In genomic region chr11:70237457-70238167, GRCm38 (mm10) we compare ENCODE assay signal across 8 mouse cellular contexts. TPM values are rescaled to one million over a fixed set of nuclear protein-coding genes. Genes with fewer than 3 reads are reported as not detected.
DNase-seq lines count a peak whose midpoint lies in the region; ATAC-seq and TF ChIP-seq lines count a peak whose summit lies in the region.

0610010K14Rik (minus strand) TSS chr11:70237914.

- no peaks in the 10 kb centered on the region for H3K9me3 ChIP-seq in embryonic facial prominence, embryonic 13.5 days
- H3K9me3 ChIP-seq in limb, embryonic 14.5 days (ENCODE audit: control insufficient read depth, low read length), result no peaks in the 10 kb centered on the region
- H3K9me3 ChIP-seq in midbrain, postnatal 0 days (ENCODE audit: low read length), result no peaks in the 10 kb centered on the region

- H3K4me1 ChIP-seq in embryonic facial prominence, embryonic 13.5 days, result peaks cover 56% of the 10 kb centered on the region
- H3K4me1 ChIP-seq in heart, adult 2 months (ENCODE audit: control insufficient read depth, insufficient read depth, low read length), result peaks cover 5% of the 10 kb centered on the region
- peaks cover 31% of the 10 kb centered on the region for H3K4me1 ChIP-seq in limb, embryonic 14.5 days (ENCODE audit: control insufficient read depth, insufficient read depth, low read length)
- peaks cover 9% of the 10 kb centered on the region; the same call in 1 of the 2 replicates for H3K4me1 ChIP-seq in midbrain, postnatal 0 days (ENCODE audit: insufficient read depth, low read length)

- no peaks in the 10 kb centered on the region for H3K79me2 ChIP-seq in heart, adult 2 months (replicated peaks; ENCODE audit: control insufficient read depth, insufficient read depth, low read length)

- DNase-seq in 3134 (ENCODE audit: extremely low read depth, insufficient read length, low spot score), result peak; percentile 99
- peak; percentile 98 to 99 for DNase-seq in adrenal gland, postnatal 36 days
- DNase-seq in heart, adult 2 months, result peak; percentile 99
- DNase-seq in kidney, adult 9 months, result peak; percentile 98
- peak; percentile 95 for DNase-seq in limb, embryonic 14.5 days (ENCODE audit: low spot score)
- peak; percentile 97 for DNase-seq in midbrain, postnatal 0 days (ENCODE audit: low spot score)
- DNase-seq in spleen, postnatal 14 days (ENCODE audit: low spot score in 2 of 2), result peak; percentile 96 to 98

- H3K4me2 ChIP-seq in embryonic facial prominence, embryonic 13.5 days, result peak within 1 kb of the TSS; percentile 83
- H3K4me2 ChIP-seq in limb, embryonic 14.5 days (replicated peaks; ENCODE audit: low read depth, low read length, severe bottlenecking), result peak within 1 kb of the TSS; percentile 88
- peak within 1 kb of the TSS; percentile 88 for H3K4me2 ChIP-seq in midbrain, postnatal 0 days (ENCODE audit: low read depth, low read length, poor library complexity, severe bottlenecking)

- peak within 1 kb of the TSS; percentile 87 for H3K9ac ChIP-seq in embryonic facial prominence, embryonic 13.5 days
- H3K9ac ChIP-seq in heart, adult 2 months (ENCODE audit: low read depth, low read length), result peak within 1 kb of the TSS; percentile 90
- peak within 1 kb of the TSS; percentile 75 for H3K9ac ChIP-seq in limb, embryonic 14.5 days (ENCODE audit: low read depth, low read length, severe bottlenecking)
- peak within 1 kb of the TSS; percentile 86 for H3K9ac ChIP-seq in midbrain, postnatal 0 days (replicated peaks; ENCODE audit: low read length, poor library complexity, severe bottlenecking)

- WGBS in embryonic facial prominence, embryonic 13.5 days, result under 1% methylated on average over 69 of the region's 70 CpGs
- WGBS in heart, adult 2 months, result under 1% methylated on average over 67 of the region's 70 CpGs
- WGBS in limb, embryonic 14.5 days, result under 1% methylated on average over 56 of the region's 70 CpGs
- WGBS in midbrain, postnatal 0 days, result under 1% methylated on average over 55 of the region's 70 CpGs

- intact Hi-C loops in heart, adult 2 months (cut with DNase I), result no loop called here

- TF ChIP-seq POLR2A in heart, adult 2 months (IDR thresholded peaks at IDR 0.05; ENCODE audit: insufficient read depth, low read depth, low read length), result peak; percentile 96
- TF ChIP-seq POLR2A in limb, embryonic 14.5 days (IDR thresholded peaks at IDR 0.05; ENCODE audit: borderline replicate concordance, extremely low read depth, insufficient read depth, insufficient read length), result peak; percentile 83; the same call in 1 of the 2 replicates

- H3K27me3 ChIP-seq in embryonic facial prominence, embryonic 13.5 days, result no peaks in the 10 kb centered on the region
- no peaks in the 10 kb centered on the region for H3K27me3 ChIP-seq in heart, adult 2 months (ENCODE audit: control insufficient read depth, insufficient read depth, low read length)
- no peaks in the 10 kb centered on the region for H3K27me3 ChIP-seq in limb, embryonic 14.5 days (ENCODE audit: control insufficient read depth, insufficient read depth, low read length)
- H3K27me3 ChIP-seq in midbrain, postnatal 0 days (ENCODE audit: insufficient read depth, low read length), result 0 out of 2 replicates have a peak, but pooled peaks cover under 1% of the 10 kb centered on the region

- TF ChIP-seq CTCF in heart, adult 2 months (IDR thresholded peaks at IDR 0.05), result peak; percentile 81
- peak; percentile 71 for TF ChIP-seq CTCF in midbrain, postnatal 0 days (IDR thresholded peaks at IDR 0.05)

- H3K4me3 ChIP-seq in embryonic facial prominence, embryonic 13.5 days, result peak within 1 kb of the TSS; percentile 81
- peak within 1 kb of the TSS; percentile 96 for H3K4me3 ChIP-seq in heart, adult 2 months
- H3K4me3 ChIP-seq in limb, embryonic 14.5 days (replicated peaks; ENCODE audit: low read length), result peak within 1 kb of the TSS; percentile 67
- peak within 1 kb of the TSS; percentile 77 for H3K4me3 ChIP-seq in midbrain, postnatal 0 days (ENCODE audit: low read depth, low read length)

- peaks cover 15% of the 10 kb centered on the region for H3K36me3 ChIP-seq in embryonic facial prominence, embryonic 13.5 days
- no peaks in the 10 kb centered on the region for H3K36me3 ChIP-seq in heart, adult 2 months (ENCODE audit: control insufficient read depth, insufficient read depth, low read length)
- peaks cover 21% of the 10 kb centered on the region for H3K36me3 ChIP-seq in limb, embryonic 14.5 days (ENCODE audit: control insufficient read depth, insufficient read depth, low read length)
- peaks cover 15% of the 10 kb centered on the region; the same call in 1 of the 2 replicates for H3K36me3 ChIP-seq in midbrain, postnatal 0 days (ENCODE audit: insufficient read depth, low read length)

- peak; percentile 89 for ATAC-seq in embryonic facial prominence, embryonic 13.5 days (ENCODE audit: insufficient number of reproducible peaks, insufficient read depth, low FRiP score, low TSS enrichment, low read depth)
- ATAC-seq in limb, embryonic 14.5 days (ENCODE audit: low FRiP score, low read depth), result peak; percentile 93
- ATAC-seq in midbrain, postnatal 0 days (ENCODE audit: low FRiP score), result peak; percentile 94

- peak; percentile 76; the same call in 1 of the 2 replicates for TF ChIP-seq EP300 in heart, adult 2 months (IDR thresholded peaks at IDR 0.05; ENCODE audit: insufficient read depth, low read depth, low read length)

- H3K27ac ChIP-seq in embryonic facial prominence, embryonic 13.5 days, result peak within 1 kb of the TSS; percentile 93
- H3K27ac ChIP-seq in heart, adult 2 months, result peak within 1 kb of the TSS; percentile 97
- peak within 1 kb of the TSS; percentile 82 for H3K27ac ChIP-seq in limb, embryonic 14.5 days (replicated peaks; ENCODE audit: low read depth, low read length)
- peak within 1 kb of the TSS; percentile 92 for H3K27ac ChIP-seq in midbrain, postnatal 0 days (ENCODE audit: low read depth, low read length)

RNA-seq across cellular contexts. Expression of gene 0610010K14Rik, which starts in this region (rescaled TPM):
- 10 to 100 TPM; 38.6 to 61.4 TPM for total RNA-seq in adrenal gland, postnatal 36 days (2021)
- 188 and 200 TPM in 2 replicates for polyA plus RNA-seq in embryonic facial prominence, embryonic 13.5 days (2015; fragmentation: Nextera tagmentation; extraction: Ambion mirVana)
- 10 to 100 TPM; 30.7 to 34.5 TPM for total RNA-seq in heart, adult 2 months (2021)
- 38.9 and 48.1 TPM in 2 replicates for polyA plus RNA-seq in heart, adult 2 months (2012; rRNA removed)
- polyA plus RNA-seq in limb, embryonic 14.5 days (2012; rRNA removed), result 167 and 171 TPM in 2 replicates
- polyA plus RNA-seq in limb, embryonic 14.5 days (2014; fragmentation: Nextera tagmentation; extraction: Ambion mirVana), result 178 and 193 TPM in 2 replicates
- 43.0 and 76.9 TPM in 2 replicates for total RNA-seq in midbrain, postnatal 0 days (2014; rRNA removed)
- 138 and 154 TPM in 2 replicates for polyA plus RNA-seq in midbrain, postnatal 0 days (2015; fragmentation: Nextera tagmentation; extraction: Ambion mirVana)

Comparison
In these comparisons a context has a peak if more than half of its experiments do, and no peak if none do; other contexts are left out.
1. Peak in every context shown above with its lines: DNase-seq, ATAC-seq, H3K4me3 ChIP-seq and H3K27ac ChIP-seq.